Mouse (Mus musculus) c-Kit-positive CD71-positive TER-119-positive erythroid progenitor cells, embryonic 14.5 days (primary cell): ENCODE measurements around the gene Dhx58.

Experiments used
- DNase-seq: peaks from one replicate; pipeline ENCODE4 v3.0.0-alpha.2; 2013; ENCODE audit warnings: low spot score

Gene Dhx58

GRCm38 (mm10) chr11:100703851-100704531, at the start of gene Dhx58:
Gene Dhx58, minus strand, starts transcription at chr11:100704271.
- no peak for DNase-seq

DNA sequence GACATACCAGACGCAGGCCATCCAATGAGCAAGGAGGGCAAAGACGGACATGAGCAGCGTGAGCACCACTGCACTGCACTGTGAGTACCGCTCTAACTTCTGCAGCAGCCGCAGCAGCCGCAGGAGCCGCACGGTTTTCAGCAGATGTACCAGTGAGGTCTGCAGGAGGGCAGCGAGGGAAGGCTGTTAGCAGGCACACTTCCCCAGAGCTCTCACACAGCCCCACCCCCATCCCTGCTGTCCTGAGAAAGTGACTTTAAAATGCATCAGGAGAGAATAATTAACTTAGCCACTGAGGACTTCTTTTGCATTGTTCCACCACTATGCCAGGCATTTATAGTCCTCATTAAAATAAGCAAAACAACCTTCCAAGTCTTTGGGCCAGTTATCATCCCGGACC, 48.2 kb upstream of the Dhx58 start:
- no peak for DNase-seq

- no peak for DNase-seq
Measured at GRCm38 (mm10) chr11:100750127-100750526, 46.1 kb upstream of the Dhx58 start.

DNA sequence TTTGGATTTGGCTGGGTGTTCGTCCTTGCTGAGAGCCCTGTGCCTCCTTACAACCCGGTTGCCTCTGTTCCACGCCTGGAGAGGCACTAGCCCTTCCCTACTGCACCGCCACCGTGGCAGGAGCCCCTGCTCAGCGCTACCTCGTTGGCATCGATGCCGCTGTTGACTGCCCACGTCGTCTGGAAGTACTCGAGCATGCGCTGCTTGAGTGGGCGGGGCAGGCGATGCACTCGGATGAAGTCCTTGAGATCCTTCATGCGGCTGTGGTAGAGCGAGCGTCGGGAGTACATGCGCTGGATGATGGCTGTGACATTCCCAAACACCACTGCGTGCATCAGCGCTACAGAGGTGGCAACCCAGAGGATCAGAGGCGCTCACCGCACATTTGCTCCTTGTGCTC, 45.4 kb upstream of the Dhx58 start:
- no peak for DNase-seq

DNA sequence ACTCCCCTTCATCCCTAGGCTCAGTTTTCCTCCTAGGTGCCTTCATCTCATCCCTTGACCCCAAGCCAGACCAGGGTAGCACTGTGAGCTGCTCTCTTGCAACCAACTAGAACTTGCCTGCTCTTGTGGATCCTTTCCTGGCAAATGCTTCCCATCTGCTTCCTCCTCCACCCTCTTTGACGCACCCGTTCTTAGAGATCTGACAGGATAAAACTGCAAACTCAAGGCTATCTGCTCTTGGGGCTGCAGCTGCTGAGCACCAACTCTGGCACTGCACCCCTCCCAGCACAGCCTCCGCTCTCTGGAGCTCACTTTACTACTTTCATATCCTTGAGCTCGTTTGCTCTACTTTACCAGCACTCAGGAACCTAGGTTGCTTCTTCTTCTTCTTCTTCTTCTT, 44.5 kb upstream of the Dhx58 start:
- DNase-seq, result no peak

GRCm38 (mm10) chr11:100747114-100747513, 43.0 kb upstream of the Dhx58 start:
- DNase-seq, result no peak

DNA sequence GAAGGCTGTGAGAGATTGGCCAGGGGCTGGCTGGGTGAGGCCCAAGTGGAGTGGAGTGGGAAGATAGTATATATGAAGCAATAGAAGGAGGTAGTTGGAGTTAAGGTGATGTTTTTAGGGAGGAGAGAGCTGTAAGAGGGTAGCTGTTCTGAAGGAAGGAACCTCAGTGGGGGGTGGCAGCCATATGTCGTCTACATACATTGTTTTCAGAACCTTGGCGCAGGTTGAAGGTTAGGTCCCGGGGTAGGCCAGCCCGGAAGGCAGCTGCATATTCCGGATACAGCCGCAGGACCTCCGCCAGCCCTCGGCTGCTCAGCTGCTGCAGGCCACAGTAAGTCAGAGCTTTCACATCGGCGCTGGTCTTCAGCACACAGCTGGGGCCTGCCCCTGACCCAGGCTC, 42.5 kb upstream of the Dhx58 start:
- DNase-seq, result no peak

DNA sequence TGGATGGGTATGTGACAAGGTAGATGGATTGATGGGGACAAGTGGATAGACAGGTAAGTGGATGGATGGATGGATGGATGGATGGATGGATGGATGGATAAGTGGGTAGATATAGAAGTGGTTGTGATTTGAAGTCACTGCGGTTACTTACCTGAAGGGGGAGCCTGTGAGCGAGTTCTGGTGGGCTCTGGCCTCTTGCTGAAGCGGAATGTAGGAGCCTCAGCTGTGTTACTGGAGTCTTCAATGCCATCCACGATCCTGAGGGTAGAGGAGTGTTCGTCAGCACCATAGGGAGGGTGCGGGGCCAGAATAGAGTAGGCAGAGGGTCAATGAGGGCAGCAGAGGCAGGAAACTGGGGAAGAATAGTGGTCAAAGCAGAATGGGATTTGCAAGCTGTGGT, 41.0 kb upstream of the Dhx58 start:
- DNase-seq, result peak; percentile 58

GRCm38 (mm10) chr11:100741348-100741747, 37.3 kb upstream of the Dhx58 start:
- no peak for DNase-seq

- no peak for DNase-seq
Measured at GRCm38 (mm10) chr11:100738749-100739148, 34.7 kb upstream of the Dhx58 start.

GRCm38 (mm10) chr11:100738066-100738604, 34.1 kb upstream of the Dhx58 start, which contains the start of gene Rab5c:
Gene Rab5c, minus strand, starts transcription at chr11:100738215.
- peak; percentile 99 for DNase-seq

- peak; percentile 81 for DNase-seq
Measured at GRCm38 (mm10) chr11:100737105-100737733, 33.1 kb upstream of the Dhx58 start.

DNA sequence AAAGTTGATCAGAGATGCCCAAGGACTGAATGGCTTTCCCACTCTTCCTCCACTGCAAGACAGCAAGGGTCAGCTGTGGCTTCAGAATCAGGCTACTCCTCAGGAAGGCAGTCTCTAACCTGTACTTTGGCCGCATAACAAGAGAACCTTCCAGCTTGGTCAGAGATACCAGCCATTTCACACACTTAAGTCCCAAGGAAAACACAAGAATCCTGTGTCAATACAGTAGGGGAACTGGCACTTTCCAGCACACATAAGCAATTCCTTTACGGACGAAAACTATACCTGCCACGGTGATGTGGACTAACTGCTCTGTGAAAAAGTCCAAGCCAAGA, 32.6 kb upstream of the Dhx58 start:
- no peak for DNase-seq

DNA sequence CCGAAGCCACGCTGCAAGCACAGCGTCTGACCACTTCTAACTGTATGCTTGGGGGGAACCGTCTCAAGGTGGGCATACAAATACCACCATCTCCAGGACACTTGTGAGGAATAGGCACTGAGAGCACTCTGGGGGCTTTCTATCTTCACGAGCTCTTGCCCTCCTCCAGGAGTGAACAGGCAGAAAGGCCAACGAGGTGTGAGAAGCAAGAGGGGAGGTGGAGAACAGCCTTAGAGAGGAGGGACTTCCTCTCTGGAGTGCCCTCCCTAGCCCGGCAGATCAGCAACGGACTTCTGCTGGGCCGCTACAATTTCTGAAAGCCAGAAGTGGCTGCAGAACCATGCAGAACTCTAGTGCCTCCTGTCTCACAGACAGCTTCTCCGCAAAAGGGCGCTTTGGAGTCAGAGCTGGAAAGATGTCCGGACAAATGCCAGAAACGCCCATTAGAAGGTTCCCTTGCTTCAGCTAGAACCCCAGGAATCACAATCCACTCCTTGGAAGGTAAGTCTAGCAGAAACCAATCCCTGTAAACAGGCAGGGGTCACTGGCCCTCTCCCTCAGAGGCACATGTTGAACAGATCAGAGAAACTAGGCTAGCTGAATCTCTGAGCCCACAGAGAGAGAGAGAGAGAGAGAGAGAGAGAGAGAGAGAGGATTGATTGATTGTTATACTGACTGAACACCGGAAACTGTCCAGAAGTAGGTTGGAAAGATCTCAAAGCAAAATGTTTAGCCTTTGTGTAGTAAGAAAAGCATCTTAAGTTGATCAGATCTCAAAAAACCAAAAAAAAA, 32.1 kb upstream of the Dhx58 start:
- no peak for DNase-seq

DNA sequence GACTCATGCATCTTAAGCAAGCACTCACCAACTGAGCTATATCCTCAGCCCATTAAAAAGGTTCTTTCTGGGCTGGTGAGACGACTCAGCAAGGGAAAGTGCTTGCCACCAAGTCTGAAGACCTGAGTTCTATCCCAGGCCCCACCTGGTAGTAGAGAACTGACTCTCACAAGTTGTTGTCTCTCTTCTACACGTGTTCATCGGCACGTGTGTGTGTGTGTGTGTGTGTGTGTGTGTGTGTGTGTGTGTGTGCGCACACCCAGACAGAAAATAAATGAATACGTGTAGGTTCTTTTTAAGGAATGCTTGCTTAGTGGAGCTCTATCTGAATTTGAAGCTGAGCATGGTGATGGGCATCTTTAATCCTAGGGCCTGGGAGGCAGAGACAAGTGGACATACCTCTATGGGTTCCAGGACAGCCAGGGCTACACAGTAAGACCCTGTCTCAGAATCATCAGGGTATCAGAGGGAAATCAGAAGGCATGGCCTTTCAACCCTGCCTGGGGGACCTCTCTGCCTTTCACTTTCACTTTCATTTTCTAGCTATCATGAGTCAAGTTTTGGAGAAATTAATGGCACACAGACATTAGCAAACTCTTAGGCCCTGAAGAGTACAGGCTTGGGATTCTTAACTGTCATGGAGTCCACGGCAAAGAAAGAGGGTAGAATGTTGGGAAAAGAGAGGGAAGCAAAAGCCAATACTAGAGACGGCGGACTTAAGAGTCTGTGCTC, 31.2 kb upstream of the Dhx58 start:
- DNase-seq, result no peak

GRCm38 (mm10) chr11:100730477-100731205, 26.6 kb upstream of the Dhx58 start:
- DNase-seq, result no peak

DNA sequence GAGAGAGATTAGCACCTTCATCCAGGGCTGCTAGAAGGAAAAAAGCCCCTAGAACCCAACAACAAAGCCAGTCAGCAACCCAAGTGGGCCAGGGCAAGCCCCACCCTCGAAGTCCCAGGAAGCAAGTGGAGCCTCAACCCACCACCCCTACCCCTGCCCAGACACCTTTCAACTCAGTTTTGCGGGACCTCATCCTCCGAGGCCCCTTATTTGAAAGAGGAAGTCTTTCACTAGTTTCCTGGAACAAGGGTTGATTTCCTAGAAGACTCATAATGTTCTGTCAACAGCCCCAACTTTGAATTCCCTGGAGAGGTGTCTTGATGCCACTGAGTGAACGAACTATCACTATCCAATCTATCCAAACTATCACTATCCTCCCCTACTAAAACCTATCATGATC, 25.9 kb upstream of the Dhx58 start:
- DNase-seq, result no peak

- no peak for DNase-seq
Measured at GRCm38 (mm10) chr11:100728601-100729000, 24.5 kb upstream of the Dhx58 start.

DNA sequence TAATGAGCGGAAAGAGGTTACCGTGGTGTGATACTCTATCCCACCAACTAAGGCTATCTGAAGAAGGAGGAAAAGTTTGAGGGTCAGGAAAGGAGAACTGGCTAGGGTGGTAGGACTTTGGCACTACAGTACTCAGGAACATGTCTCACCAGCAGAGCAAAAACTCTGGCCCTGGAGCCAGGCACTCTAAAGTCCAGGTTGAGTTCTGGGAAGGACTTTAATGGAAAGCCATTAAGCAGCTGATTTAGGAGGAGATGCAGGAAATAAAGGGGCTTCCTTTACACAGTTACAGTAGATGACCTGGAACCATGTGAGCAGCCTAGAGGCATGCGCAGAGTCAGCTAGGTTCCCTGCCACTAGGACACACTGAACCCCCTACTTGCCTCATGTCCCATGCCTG, 23.1 kb upstream of the Dhx58 start:
- no peak for DNase-seq

DNA sequence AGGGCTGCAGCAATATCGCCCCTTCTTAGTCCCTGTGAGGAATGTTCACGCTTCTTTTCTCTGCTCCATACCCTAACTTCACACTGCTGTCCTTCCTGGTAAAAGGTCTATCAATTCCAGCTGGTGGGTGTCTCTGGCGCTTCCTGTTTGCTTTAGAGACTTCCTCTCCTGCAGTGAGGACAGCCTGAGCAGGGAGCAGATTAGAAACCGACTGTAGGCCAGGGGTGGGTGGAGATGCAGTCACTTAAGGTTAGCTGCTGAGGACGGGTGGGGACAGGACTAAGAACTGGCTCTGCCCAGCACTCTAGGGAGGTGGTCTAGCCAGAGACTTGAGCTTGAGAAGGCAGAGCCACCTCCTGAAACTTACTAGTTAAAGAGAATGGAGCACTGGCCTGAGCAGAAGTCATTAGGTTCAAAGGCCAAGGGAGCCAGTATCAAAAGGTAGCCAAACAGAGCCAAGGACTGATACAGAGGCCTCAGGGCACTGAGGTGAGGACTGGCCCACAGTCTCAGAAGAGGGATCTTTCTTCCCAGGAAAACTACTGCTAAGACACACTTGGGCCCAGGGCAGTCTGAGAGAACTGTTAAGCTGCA, 20.9 kb upstream of the Dhx58 start:
- DNase-seq, result no peak

GRCm38 (mm10) chr11:100722493-100723028, 18.5 kb upstream of the Dhx58 start:
- no peak for DNase-seq
